Mouse (Mus musculus) CD4-positive, CD25-positive, alpha-beta regulatory T cell, adult 2 months (primary cell): ENCODE measurements around the gene 4930544D05Rik.
"Not testable (repeated sequence)": the region's sequence is repeated elsewhere in the genome, so short reads cannot be mapped to it uniquely, and the experiment has no call there.

Source experiments
- DNase-seq: peaks from one replicate; pipeline ENCODE4 v3.0.0-alpha.2; 2012; ENCODE audit warnings: low read depth, low spot score

Gene 4930544D05Rik

DNA sequence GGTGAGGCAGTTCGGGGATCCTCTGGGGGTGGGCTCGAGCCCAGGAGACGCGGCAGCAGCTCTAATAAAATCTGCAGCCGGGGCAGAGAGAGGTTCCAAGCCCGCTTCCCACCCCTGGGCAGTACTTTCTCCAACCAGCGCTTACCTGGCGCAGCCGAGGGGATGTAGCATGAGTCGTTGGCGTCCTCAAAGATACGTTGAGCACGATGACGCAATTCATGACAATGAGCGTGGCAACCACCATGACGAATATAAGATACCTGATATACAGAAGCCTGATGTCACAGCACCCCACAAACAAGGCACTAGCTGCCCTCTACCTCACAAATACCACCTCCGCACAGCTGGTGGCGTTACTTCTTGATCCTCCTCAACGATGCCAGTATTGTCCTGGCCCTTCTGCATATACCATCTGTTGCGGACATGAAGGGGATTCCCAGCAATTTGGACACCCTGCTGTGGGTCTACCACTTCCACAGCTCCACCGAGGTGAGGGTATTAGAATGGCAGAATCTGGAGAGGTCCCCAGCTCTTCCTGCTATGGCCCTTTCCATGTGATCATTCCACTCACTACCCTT lies at the start of gene 4930544D05Rik:
4930544D05Rik (plus strand) TSS at position 333 of the 578 bp plus-strand sequence.
- DNase-seq = peak; percentile 85

DNA sequence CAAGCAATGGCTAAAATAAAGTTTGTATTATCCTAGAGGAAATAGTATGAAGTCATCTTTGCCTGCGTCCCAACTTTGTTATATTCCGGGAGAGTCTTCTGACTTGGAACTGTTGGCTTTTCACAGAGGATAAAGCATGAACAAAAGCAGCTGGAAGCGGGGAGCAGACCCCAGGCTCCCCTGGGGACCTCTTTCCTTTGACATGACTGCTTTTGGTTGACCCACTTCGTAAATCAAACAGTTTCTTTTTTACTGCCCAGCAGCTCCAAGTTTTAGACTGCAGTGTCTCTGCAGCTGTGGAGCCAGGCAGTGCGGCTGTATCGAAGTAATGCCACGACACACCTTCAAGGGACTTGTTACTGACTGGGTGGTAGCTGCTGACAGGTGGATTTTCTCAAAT lies 49.1 kb upstream of the 4930544D05Rik start:
- DNase-seq = no peak

DNA sequence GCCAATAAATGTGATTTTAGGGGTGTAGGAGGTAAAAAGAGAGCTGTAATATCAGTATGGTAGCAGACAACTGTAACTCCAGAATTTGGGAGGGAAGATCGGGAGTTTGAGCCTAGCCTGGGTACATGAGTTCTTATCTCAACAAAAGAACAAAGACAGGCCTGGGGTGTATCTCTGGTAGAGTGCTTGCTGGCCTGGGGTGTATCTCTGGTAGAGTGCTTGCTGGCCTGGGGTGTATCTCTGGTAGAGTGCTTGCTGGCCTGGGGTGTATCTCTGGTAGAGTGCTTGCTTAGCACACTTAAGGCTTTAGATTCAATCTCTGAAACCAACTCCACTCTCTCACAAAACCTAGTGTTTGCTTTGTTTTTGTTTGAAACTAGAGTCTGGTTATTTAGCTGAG lies 45.0 kb upstream of the 4930544D05Rik start:
- DNase-seq = not testable (repeated sequence)

DNA sequence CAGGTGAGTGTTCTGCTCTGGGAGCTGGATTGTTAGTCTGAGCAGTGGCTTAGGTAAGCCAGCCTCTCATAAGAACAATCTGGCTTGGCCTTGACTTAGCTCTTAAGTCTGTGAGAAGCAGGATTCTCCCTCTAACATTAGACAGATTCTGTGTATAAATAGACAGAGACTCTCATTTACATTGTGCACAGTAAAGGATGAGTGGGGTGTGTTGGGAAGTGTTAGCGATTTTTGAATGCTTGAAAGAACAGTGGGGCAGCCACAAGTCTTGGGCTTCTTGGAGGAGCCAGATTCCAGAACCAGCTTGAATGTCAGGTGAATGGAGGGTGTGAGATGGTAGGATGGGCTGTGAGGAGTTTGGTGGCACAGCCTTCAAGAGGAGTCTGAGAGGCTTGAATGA lies 44.0 kb upstream of the 4930544D05Rik start:
- no peak for DNase-seq

DNA sequence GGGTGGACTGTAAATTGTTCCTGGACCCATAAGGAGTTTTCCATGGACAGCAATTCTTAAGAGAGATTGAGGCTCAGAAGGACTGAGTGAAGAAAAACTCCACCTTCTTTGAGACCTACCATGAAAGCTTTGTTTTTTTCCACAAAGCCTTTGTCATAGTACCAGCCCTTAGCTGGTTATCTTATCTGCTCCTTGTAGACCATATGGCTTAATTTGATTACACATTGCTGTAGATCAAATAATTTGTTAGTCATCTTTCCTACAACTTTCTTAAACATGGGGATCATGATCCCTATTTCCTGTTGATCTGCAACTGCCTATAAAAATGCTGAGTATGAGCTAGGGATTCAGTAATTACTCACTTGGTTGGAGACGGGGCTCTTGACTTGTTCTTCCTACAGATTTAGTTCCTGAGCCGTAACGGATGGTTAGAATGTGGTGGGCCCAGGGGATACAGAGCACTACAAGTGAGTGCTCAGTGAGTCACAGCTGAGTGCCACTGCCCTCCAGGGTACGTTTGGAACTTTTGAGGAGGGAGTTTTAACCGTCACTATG lies 43.2 kb upstream of the 4930544D05Rik start:
- DNase-seq = no peak

DNA sequence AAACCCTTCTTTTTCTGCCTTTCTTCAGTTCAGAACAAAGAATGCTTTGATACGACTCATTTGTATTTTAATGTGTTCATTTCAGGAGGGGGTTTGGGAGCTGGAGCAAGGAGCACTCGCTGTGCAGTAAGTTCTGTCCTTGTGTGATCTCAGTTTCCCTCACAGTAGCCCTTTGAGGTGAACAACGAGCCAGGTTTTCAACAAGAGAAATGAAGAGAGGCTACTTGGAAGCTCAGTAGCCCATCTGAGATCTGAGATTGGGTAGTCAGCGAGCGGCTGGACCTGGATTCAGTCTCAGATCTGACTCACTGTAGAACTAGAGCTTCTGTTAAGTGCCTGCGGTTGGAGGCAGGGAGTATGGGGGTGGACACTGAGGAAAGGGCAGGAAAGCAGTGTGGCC lies 41.8 kb upstream of the 4930544D05Rik start:
- no peak for DNase-seq

DNA sequence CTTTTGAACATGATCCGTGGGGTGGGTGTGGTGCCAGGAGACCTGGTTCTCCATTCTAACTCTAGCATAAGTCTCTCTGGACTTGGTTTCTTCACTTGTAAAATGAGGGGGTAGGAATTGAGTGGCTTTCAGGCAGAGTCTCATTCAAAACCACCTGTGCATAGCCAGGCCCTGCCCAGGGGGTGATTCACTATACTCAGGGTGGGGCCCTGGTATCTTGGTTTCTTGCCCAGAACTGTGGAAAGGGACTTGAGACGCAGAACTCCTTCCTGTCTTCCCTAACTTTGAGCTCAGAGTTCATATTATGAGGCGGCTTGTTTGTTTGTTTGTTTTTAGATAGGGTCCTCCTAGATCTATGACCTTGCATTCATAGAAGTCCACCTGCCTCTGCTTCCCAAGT lies 38.4 kb upstream of the 4930544D05Rik start:
- no peak for DNase-seq

DNA sequence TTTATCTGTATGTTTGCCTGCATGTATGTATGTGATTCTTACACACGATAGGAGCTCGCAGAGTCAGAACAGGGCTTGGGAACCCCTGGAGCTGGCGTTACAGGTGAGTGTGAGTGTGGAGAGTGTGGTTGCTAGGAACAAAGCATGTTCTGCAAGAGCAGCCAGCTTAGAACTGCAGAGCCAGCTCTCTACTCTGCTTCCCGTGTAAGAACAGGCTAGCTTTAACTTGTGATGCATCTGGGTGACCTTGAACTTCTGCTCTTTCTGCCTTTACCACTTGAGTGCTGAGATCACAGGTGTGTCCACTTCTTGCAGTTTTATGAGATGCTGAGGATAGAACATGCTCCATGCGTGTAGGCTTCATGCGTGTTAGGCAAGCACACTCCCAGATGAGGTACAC lies 36.7 kb upstream of the 4930544D05Rik start:
- DNase-seq = peak; percentile 13

DNA sequence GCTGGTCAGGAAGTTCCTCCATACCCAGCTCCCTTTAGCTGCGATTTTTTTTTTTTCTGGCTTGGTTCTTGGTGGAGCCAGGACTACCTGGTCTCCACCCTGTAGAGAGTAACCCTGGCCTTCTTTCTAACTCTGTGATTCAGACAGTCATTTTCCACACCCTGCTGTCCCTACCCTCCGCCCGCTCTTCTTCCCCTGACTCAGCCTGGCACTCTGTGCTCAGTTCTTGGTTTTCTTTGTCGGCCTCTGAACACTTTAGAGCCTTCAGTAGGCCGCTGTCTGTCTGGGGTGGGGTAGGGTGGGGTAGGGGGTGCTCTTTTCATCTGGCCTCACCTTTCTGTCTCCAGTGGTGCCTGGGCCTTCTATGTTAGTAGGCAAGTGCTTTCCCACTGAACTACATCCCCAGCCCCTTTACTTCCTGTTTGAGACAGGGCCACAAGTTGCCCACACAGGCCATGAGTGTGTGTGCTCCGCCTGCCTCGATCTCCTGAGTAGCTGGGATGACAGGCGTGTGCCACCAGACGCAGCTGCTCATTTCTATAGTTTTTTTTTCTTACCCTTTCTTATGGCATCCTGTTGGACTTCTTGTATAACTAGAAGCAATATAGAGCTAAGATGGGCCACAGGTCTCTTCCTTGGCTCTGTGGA lies 35.8 kb upstream of the 4930544D05Rik start:
- DNase-seq = peak; percentile 58

DNA sequence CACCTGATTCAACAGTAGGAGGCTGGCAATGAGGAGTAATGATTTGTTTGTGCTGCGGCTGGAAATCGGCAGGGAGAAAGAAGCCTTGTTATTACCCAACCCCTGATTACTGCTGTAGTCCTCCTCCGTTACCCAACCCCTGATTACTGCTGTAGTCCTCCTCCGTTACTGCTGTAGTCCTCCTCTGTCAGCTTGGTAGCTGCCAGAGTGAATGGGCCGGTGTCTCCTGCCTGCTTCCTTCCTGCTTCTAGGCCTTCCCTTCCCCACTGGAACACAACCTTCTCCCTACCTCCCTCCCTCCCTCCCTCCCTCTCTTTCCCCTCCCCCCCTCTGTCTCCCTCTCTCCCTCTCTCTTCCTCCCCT lies 35.3 kb upstream of the 4930544D05Rik start:
- DNase-seq = peak; percentile 35

DNA sequence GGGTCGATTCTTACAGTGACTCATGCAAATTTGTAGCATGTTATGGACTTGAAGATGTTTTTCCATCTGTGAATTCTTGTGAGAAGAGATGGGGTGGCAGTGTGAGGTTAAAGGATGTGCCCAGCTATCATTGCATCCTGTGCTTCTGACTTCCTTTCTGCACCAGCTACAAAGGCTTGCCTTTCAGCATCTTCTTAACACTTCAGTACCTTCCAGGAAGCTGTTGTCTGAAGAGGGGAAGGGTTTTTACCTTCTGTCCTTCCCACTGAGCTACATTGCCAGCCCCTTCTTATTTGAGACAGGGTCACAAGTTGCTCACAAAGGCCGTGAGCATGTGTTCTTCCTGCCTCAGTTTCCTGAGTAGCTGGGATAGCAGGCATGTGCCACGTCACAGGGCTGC lies 34.7 kb upstream of the 4930544D05Rik start:
- peak; percentile 72 for DNase-seq

DNA sequence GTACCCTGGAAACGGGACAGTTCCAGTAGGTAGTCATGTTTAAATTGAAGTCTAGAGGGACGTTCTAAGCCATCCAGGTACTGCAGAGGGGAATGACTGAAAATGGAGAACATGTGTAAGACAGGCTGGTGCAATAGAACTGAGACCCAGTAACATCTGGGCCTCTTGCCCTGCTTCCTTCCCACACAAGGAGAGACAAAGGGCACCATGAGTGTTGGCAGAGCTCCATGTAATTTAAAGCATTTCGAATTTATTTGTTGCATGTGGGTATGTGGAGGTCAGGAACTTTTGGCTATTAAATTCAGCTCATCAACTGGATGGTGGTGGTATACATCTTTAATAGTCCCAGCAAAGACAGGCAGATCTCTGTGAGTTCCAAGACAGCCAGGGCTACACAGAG lies 33.5 kb upstream of the 4930544D05Rik start:
- no peak for DNase-seq

DNA sequence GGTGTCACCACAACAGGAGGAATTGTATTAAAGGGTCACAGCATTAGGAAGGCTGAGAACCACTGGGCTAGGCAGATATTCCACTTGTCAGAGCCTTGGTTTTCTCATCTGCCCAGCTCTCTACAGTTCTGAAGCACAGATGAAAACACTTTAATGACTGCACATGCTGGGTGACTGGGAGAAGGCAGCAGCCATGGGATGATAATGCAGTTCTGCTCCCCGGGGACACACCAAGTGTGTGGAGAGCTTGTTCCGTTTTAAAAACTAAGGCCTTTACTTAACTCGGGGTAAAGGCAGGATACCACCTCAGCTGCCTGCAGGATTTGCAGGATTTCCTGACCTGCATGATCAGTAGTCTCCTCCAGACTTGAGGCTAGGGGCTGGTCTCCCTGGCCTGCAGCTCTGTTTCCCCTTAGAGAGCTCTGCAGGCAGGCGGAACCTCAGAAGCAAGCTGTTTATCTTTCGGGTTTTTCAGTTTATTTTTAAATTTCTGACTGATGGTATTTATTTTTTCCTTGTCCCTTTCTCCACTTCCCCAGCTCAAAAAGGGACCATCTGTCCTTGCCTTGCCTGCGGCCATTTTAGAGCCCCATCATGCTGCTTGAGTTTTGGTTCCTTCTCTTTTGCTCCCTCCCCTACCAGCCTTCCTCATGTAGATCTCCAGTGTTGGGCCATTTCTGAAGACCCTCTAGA lies 32.5 kb upstream of the 4930544D05Rik start:
- no peak for DNase-seq

DNA sequence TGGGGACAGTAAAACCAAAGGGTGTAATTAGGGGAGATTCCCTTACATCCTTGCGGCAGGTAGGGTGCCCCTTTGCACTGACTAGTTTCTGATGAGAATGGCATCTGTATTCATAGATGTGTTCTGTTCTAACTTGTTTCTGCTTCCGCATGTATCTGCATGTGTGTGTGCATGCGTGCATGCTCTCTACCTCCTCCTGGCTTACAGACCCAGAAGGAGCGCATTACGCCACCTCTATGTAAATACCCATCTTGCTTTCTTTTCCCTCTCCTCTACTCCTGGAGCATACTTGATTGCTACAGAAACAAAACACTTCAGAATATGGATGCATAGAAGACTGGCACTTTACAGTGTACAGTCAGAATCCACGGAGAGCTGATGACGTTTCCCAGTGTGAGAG lies 31.9 kb upstream of the 4930544D05Rik start:
- no peak for DNase-seq

DNA sequence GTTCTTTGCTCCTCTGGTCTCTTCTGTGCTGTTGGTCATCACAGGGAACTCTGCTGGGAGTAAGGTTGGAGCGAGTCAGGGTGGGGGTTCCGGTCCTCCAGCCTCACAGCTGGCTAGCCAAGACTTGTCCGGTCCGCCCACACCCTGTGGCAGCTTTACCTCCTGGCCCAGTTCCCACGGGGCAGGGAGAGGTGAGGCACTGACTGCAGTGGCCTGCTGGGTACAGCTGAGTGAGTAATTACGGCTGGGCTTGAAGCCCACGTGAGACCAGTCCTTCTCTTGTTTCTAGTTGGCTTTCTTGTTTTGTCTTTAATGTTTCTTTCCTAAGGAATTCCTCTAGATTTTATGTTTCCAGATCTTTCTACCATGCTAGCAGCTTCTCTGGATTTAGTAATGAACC lies 30.2 kb upstream of the 4930544D05Rik start:
- DNase-seq = no peak

DNA sequence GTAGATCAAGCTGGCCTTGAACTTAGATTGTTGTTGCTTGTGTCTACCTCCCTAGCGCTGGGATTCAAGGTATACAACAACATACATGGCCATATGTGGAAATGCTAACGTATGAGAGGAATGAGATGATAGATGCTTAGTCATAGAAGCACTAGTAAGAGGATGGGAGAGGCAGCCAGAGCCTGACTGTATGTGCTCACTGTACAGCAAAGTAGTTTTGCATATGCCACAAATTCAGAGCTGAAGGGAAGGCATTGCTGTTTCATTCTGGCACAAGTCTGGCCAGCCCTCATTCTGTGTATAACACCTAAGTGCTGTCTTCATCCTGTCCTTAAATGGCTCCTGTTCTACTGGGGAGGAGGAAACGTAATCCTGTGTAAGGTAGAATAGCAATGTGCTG lies 29.4 kb upstream of the 4930544D05Rik start:
- DNase-seq = no peak

DNA sequence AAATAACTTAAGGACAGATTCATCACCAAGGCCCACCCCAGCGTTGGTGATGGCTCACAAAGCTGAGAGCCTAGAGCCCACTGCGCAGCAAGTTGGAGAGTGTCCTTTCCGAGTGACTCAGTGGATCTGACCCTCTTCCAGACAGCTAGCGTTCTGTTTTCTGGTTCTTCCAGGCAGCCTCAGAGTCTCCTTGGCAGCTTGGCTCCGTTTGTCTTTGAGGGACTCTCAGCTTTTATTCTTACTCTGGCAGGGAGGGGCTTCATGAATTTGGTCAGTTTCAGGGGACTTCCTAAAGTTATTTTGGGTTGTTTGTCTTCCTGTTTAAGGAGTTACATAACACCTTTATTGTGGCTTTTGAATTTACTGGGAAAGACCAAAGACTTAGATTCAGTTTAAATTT lies 28.7 kb upstream of the 4930544D05Rik start:
- DNase-seq = no peak

DNA sequence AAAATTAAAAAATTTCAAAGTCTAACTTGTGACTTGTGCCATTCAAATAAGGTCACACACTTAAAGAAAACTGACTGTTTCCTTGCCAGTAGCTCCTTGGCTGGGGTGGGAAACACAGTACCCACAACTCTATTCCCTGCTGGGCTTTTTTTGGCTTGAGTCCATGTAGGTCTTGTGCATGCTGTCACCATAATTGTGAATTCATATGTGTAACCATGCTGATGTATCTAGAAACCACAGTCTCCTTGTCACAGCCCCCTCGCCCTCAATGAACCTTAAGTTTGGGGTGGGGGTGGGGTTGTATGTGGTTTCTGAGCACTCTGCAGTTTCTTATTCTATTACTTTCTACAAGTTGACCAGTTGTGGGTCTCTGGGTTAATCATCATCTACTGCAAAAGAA lies 23.9 kb upstream of the 4930544D05Rik start:
- DNase-seq = no peak

DNA sequence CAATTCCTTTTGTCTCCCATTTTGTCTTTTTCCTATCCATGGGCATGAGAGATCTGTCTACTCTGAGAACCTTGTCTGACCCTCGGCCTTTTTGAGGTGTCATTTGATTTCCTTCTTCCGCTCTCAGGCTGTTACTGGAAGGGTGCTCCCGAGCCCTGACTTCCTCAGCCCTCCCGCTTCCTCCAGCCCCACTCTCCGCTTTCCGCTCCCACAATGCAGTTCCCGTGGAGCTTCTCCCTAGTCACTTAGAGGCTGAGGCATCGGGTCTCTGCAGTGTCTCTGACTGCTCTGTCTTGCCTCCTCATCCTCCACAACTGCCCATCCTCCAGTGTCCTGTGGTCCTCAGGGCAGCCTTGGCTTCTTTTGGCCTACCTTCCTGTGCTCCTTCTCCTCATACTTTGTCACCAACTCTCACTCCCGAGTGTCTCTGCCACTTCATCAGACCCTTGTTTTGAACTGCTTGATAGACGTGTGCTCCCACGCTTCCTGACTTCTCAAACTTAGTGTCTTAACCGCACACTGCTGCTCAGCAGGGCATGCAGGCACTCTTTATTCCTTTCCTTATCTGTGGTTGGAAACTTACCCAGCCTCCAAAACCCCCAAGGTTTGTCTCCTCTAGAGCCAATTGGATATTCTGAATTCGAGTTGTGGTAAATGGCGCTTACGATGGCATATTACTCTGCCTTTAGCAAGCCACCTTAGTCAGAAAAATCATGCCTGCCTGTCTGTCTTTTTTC lies 21.2 kb upstream of the 4930544D05Rik start:
- peak; percentile 62 for DNase-seq

DNA sequence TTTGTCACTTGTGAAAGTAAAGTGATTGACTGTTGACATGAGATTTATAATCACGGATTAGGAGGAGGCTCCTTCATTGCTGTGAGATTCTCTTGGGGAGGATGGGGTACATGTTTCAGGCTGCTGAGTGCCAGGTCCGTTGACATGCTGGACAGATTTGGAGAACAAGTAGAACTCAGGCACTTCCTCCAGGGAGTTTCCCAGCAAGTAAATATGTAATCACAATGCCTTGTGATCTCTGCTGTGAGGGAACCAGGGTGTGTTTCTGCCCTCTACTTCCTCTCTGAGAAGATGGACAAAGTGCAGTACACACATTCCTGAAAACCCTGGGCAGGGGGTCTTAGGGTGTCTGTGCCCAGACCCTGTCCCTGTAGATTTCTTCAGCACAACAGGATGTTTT lies 20.0 kb upstream of the 4930544D05Rik start:
- DNase-seq = peak; percentile 32

DNA sequence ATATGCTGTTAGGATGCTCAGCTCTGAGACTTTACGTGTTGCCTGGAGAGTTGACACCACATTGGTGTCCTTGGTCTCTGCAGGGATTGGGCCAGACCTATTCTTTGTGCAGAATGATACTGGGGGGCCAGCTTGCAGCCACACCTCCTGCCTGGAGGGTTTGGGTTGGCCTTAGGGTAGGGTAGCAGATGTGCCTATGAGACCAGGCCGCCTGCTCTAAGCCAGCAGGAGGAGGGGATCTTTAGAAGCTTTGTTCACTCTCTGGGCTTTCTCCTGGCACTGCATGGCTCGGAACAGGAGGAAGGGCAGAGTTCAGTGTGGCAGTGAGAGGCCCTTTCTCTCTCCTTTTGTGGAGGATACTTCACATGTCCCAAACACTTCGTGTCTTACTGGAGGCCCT lies 19.6 kb upstream of the 4930544D05Rik start:
- DNase-seq = no peak

DNA sequence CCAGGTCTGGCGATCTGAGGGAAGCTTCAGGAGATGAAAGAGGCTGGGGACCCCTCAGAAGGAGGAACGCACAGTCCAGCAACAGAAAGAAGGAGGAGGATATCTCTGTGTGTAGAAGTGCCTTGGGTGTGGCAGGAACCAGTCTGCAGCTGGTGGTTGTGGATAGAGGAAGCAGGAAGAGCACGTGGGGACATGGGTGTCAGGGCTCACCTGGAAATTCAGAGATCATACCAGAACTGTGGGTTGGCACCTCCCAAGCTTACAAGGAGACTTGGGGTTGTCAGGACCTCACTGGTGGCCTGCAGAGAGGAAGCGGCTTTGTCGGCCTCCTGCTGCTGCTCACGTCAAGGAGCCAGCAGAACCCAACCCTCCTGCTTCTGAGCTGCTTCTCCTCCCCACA lies 18.3 kb upstream of the 4930544D05Rik start:
- DNase-seq = peak; percentile 36
